Mouse (Mus musculus) kidney, adult 2 months (tissue): Measurements from ENCODE around the gene Acsf2.

ENCODE experiments used
- CTCF ChIP-seq: fragments of 200-500 bp; conservative IDR thresholded peaks from 2 replicates; pipeline ENCODE4 v1.5.1; 2011; ENCODE audit warnings: low read depth, mild to moderate bottlenecking, control low read depth, low read length, moderate library complexity, mixed read lengths; ENCODE audit not compliant: insufficient read depth, insufficient read length
- POLR2A ChIP-seq: fragments of 200-500 bp; IDR thresholded peaks from one replicate; pipeline ENCODE4 v1.6.1; 2011; ENCODE audit warnings: low read depth, low read length, control low read depth

DNA sequence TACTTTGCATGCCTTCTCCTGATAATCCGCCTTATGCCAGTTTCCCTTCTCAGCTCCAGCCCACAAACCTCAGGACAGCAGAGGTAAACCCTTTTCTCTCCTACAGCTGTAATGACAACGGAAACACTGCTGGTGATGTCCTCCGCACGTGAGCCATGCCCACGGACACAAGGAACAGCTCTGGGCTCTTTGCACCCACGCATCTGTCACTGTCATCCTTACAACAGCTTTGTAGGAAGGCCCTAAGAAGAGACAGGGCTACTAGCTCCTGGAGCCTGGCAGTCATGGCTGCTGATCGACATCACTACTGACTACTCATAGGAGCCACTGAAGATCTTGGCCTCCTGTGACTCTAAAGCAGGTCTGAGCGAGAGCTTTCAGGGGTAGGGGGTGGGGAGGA is 68.5 kb downstream of the Acsf2 start:
- no peak for TF ChIP-seq CTCF
- TF ChIP-seq POLR2A, result no peak
